Mouse (Mus musculus): Measurements from ENCODE around the gene Gclm. TPM values are rescaled to one million over a fixed set of nuclear protein-coding genes. Genes with fewer than 3 reads are reported as not detected.
"Not testable (repeated sequence)": the region's sequence is repeated elsewhere in the genome, so short reads cannot be mapped to it uniquely, and the experiment has no call there.

Gclm gene
- 10 to 100 TPM; 79.2 to 84.4 TPM for total RNA-seq (2021)

GRCm38 (mm10) chr3:122245215-122245877 lies at the start of gene Gclm:
TSS of gene Gclm (plus strand) at chr3:122245557.
- DNase-seq = peak; percentile 89

GRCm38 (mm10) chr3:122196621-122197298 lies 48.6 kb upstream of the Gclm start:
- DNase-seq = no peak

- no peak for DNase-seq
Observed at GRCm38 (mm10) chr3:122198532-122198931, 46.8 kb upstream of the Gclm start.

- no peak for DNase-seq
Observed at GRCm38 (mm10) chr3:122198966-122199381, 46.4 kb upstream of the Gclm start.

GRCm38 (mm10) chr3:122199600-122199999 lies 45.8 kb upstream of the Gclm start:
- no peak for DNase-seq

- DNase-seq = no peak
Observed at GRCm38 (mm10) chr3:122200017-122200416, 45.3 kb upstream of the Gclm start.

GRCm38 (mm10) chr3:122200447-122200846 lies 44.9 kb upstream of the Gclm start:
- no peak for DNase-seq

- DNase-seq = no peak
Observed at GRCm38 (mm10) chr3:122202307-122202732, 43.0 kb upstream of the Gclm start.

- no peak for DNase-seq
Observed at GRCm38 (mm10) chr3:122203675-122204329, 41.6 kb upstream of the Gclm start.

GRCm38 (mm10) chr3:122205753-122206152 lies 39.6 kb upstream of the Gclm start:
- no peak for DNase-seq

GRCm38 (mm10) chr3:122206279-122207070 lies 38.9 kb upstream of the Gclm start:
- DNase-seq = no peak

- DNase-seq = no peak
Observed at GRCm38 (mm10) chr3:122207766-122208165, 37.6 kb upstream of the Gclm start.

GRCm38 (mm10) chr3:122208296-122209225 lies 36.8 kb upstream of the Gclm start:
- DNase-seq = no peak

- DNase-seq = no peak
Observed at GRCm38 (mm10) chr3:122209511-122209910, 35.8 kb upstream of the Gclm start.

GRCm38 (mm10) chr3:122210434-122210833 lies 34.9 kb upstream of the Gclm start:
- no peak for DNase-seq

- DNase-seq = no peak
Observed at GRCm38 (mm10) chr3:122210846-122211245, 34.5 kb upstream of the Gclm start.

- no peak for DNase-seq
Observed at GRCm38 (mm10) chr3:122211446-122212125, 33.8 kb upstream of the Gclm start.

- DNase-seq = no peak
Observed at GRCm38 (mm10) chr3:122221240-122222036, 23.9 kb upstream of the Gclm start.

- DNase-seq = not testable (repeated sequence)
Observed at GRCm38 (mm10) chr3:122226972-122227371, 18.4 kb upstream of the Gclm start.

GRCm38 (mm10) chr3:122235772-122236171 lies 9.6 kb upstream of the Gclm start:
- DNase-seq = no peak

All from layer of hippocampus, postnatal 36 days (tissue).